Mouse (Mus musculus) stomach, embryonic 16.5 days (tissue): Measurements from ENCODE around the gene Acot3. TPM values are rescaled to one million over a fixed set of nuclear protein-coding genes. Genes with fewer than 3 reads are reported as not detected.
"Not testable (repeated sequence)": the region's sequence is repeated elsewhere in the genome, so short reads cannot be mapped to it uniquely, and the experiment has no call there.

ENCODE experiments used
- ATAC-seq: fragments of 200-750 bp; cut with Nextera tagmentation; 2 replicates; pipeline ENCODE4 v1.8.0; 2017; ENCODE audit warnings: moderate number of reproducible peaks, moderate TSS enrichment; ENCODE audit not compliant: insufficient read depth, low FRiP score
- H3K27ac ChIP-seq: fragments of 300-500 bp; sonication (generic); 2 replicates; pipeline ENCODE4 v1.5.1; 2014; ENCODE audit warnings: low read length
- H3K27me3 ChIP-seq: fragments of 300-500 bp; sonication (generic); 2 replicates; pipeline ENCODE4 v1.6.1; 2014; ENCODE audit warnings: low read length, control low read depth, mixed read lengths; ENCODE audit not compliant: control insufficient read depth, insufficient read depth
- H3K36me3 ChIP-seq: fragments of 300-500 bp; sonication (generic); 2 replicates; pipeline ENCODE4 v1.6.1; 2014; ENCODE audit warnings: low read length; ENCODE audit not compliant: control insufficient read depth, insufficient read depth
- H3K4me1 ChIP-seq: fragments of 300-500 bp; sonication (generic); 2 replicates; pipeline ENCODE4 v1.6.1; 2014; ENCODE audit warnings: low read length, control low read depth, mixed read lengths; ENCODE audit not compliant: control insufficient read depth, insufficient read depth
- H3K4me2 ChIP-seq: fragments of 300-500 bp; sonication (generic); 2 replicates; pipeline ENCODE4 v1.6.1; 2014; ENCODE audit warnings: low read depth, low read length, mixed read lengths
- H3K4me3 ChIP-seq: fragments of 300-500 bp; sonication (generic); replicated peaks from 2 replicates; pipeline ENCODE4 v1.5.1; 2014; ENCODE audit warnings: mild to moderate bottlenecking, low read length
- H3K9ac ChIP-seq: fragments of 300-500 bp; sonication (generic); 2 replicates; pipeline ENCODE4 v1.6.1; 2014; ENCODE audit warnings: low read length
- H3K9me3 ChIP-seq: fragments of 300-500 bp; sonication (generic); replicated peaks from 2 replicates; pipeline ENCODE4 v1.6.1; 2016; ENCODE audit warnings: low read length, control low read depth; ENCODE audit not compliant: control insufficient read depth
- WGBS: fragments of 180-500 bp; shearing (Covaris S2); extraction: QIAGEN DNeasy Blood & Tissue Kit; methylation state at CpG from one replicate; pipeline ENCODE4 v1.1.7; 2014; 5-methylcytosine and 5-hydroxymethylcytosine counted together
- polyA plus RNA-seq: library from polyadenylated mRNA; unstranded; fragments of >200 nt; fragmentation: Nextera tagmentation; extraction: Ambion mirVana; gene quantifications from 2 replicates; pipeline ENCODE4 v1.2.1, GENCODE M21; 2015

The Acot3 gene
- polyA plus RNA-seq, 1 experiment from 2014 or later = 1.4 TPM

DNA sequence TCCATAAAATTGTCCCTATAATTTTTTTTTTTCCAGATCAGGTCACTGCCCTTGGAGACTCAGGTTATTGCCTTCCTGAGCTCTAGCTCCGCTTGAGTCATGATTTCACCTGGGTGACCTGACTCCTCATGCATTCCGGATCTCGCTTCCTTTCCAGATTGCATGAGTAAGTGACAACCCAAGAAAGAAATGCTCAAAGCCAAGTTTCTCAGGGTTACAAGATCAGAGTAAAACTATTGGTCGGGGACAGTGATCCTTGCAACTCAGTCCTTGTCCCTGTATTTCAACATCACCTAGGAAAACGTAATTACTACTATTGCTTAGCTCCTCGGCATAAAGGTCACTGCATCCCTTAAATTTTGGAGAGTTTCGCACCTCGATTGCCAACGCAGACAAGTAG, 17.0 kb downstream of the Acot3 start, which contains the start of gene Acot5:
TSS of gene Acot5 (plus strand) at position 340 of the 400 bp plus-strand sequence.
- ATAC-seq = no peak
- H3K27me3 ChIP-seq = peaks cover 16% of the 10 kb centered on the region; the same call in 1 of the 2 replicates
- peak within 1 kb of the TSS; percentile 40 for H3K4me3 ChIP-seq
- H3K4me2 ChIP-seq = peak within 1 kb of the TSS; percentile 56
- H3K27ac ChIP-seq = no peak within 1 kb of the TSS
- no peak within 1 kb of the TSS for H3K9ac ChIP-seq
- no peaks in the 10 kb centered on the region for H3K4me1 ChIP-seq
- no peaks in the 10 kb centered on the region for H3K36me3 ChIP-seq
- H3K9me3 ChIP-seq = no peaks in the 10 kb centered on the region
- WGBS = 45% methylated on average over 9 of the region's 9 CpGs

DNA sequence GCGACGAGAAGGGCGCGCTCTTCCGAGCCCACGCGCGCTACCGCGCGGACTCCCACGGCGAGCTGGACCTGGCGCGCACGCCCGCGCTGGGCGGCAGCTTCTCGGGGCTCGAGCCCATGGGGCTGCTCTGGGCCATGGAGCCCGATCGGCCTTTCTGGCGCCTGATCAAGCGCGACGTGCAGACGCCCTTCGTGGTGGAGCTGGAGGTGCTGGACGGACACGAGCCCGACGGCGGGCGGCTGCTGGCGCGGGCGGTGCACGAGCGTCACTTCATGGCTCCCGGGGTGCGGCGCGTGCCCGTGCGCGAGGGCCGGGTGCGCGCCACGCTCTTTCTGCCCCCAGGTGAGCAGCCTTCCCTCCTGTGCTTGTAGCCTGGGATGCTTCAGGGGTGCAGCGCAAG, 17.6 kb downstream of the Acot3 start:
- H3K36me3 ChIP-seq, ATAC-seq, H3K9me3 ChIP-seq, H3K9ac ChIP-seq, H3K27ac ChIP-seq, H3K4me1 ChIP-seq: not testable (repeated sequence)
- Histone ChIP-seq H3K4me3 (peak overlapping the region; percentile 40), H3K4me2 (peak overlapping the region; percentile 56), H3K27me3 (peaks cover 16% of the 10 kb centered on the region; the same call in 1 of the 2 replicates)
- 2% methylated on average over 44 of the region's 52 CpGs for WGBS

DNA sequence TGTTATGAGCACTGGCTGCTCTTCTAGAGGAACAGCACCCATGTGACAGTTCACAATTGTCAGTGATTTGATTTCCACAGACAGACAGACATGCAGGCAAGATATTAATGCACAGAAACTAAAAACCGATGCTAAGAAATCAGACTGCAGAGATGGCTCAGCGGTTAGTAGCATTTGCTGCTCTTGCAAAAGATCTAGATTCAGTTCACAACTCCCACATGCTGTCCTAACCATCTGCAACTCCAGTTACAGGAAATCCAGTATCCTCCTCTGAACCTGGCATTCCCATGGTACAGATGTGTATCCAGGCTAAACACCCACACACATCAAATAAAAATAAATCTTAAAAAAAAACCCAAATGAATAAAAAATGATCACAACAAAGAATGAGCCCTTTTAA, 19.8 kb downstream of the Acot3 start:
- 87% methylated on average over 2 of the region's 2 CpGs for WGBS
- no peak for ATAC-seq
- Histone ChIP-seq H3K4me2 (no peak overlapping the region), H3K36me3 (no peaks in the 10 kb centered on the region), H3K4me3 (no peak overlapping the region), H3K9me3 (no peaks in the 10 kb centered on the region), H3K27me3 (peaks cover 16% of the 10 kb centered on the region; the same call in 1 of the 2 replicates), H3K9ac (no peak overlapping the region), H3K4me1 (no peaks in the 10 kb centered on the region), H3K27ac (no peak overlapping the region)

DNA sequence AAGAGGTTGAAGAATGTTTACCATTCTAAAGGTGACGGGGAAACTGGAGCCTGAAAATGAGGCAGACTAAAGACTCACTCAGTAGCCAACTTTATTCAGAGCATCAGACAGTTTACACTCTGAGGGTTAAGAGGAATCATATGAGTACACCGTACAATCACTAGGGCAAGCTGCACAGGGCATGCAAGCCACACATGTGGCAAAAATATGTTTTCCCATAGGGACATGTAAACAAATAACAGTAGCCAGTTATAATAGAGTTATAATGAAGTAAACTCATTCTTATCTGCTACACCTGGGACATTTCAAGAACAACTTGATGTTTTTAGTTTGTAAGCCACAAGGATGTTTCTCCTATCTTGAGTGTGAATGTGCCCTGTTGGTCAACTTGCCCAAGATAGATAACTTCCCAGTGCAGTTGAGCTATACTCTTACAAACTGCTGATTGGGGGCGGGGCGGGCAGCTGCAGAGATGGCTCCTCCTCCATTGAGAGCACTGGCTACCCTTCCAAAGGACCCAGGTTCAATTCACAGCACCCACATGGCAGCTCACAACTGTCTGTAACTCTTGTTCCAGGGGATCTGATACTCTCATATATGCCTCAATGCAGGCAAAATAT, 25.5 kb downstream of the Acot3 start:
- Histone ChIP-seq H3K9ac (no peak overlapping the region), H3K27me3 (no peaks in the 10 kb centered on the region), H3K4me3 (no peak overlapping the region), H3K9me3 (no peaks in the 10 kb centered on the region), H3K4me1 (no peaks in the 10 kb centered on the region), H3K36me3 (no peaks in the 10 kb centered on the region), H3K27ac (no peak overlapping the region), H3K4me2 (no peak overlapping the region)
- ATAC-seq = no peak
- 79% methylated on average over 4 of the region's 4 CpGs for WGBS

DNA sequence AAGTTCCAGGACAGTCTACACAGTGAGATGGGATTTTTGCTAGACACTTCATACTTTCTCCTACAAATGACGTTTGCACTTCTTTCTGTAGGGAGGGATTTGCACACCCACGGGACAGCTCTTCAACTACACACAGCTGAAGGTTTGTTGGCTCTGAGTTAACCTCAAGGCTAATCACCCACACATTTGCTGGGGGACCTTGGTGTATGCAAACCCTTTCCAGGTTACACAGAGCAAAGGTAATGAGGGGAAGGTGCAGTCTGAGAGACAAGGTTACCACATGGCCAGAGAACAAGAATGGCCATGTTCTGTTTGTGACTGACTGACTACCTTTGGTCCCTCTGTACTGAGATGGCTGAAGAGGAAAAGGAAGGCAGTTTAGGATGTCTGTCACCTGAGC, 31.9 kb downstream of the Acot3 start:
- Histone ChIP-seq H3K27ac (no peak overlapping the region), H3K4me2 (no peak overlapping the region), H3K9me3 (0 out of 2 replicates have a peak, but pooled peaks cover 5% of the 10 kb centered on the region), H3K4me1 (no peaks in the 10 kb centered on the region), H3K4me3 (no peak overlapping the region), H3K36me3 (no peaks in the 10 kb centered on the region), H3K9ac (no peak overlapping the region), H3K27me3 (no peaks in the 10 kb centered on the region)
- WGBS = 79% methylated on average over 2 of the region's 2 CpGs
- no peak for ATAC-seq

DNA sequence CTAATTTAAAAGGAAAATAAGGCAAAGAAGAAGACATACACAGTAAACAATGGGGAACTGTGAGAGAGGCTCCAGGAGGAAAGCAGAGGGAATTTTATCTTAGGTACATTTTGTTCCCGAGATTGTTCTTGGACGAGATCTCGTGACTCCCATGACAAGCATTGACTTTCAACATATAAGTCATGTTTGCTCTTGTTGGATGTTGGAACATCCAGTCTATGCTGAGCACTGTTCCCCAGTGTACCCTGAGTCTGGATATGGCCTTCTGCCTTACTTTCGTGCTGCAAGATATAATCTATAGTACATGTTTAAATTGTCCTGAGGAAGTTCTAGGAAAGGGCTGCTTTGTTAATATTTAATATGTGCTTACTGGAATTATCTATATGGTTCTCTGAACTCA, 32.6 kb downstream of the Acot3 start:
- H3K27me3 ChIP-seq = no peaks in the 10 kb centered on the region
- H3K27ac ChIP-seq = no peak overlapping the region
- WGBS = 67% methylated on average over 4 of the region's 4 CpGs
- no peaks in the 10 kb centered on the region for H3K36me3 ChIP-seq
- no peak overlapping the region for H3K4me2 ChIP-seq
- H3K4me3 ChIP-seq = no peak overlapping the region
- H3K9me3 ChIP-seq = peaks cover 5% of the 10 kb centered on the region; the same call in 1 of the 2 replicates
- no peak for ATAC-seq
- H3K9ac ChIP-seq = no peak overlapping the region
- no peaks in the 10 kb centered on the region for H3K4me1 ChIP-seq

DNA sequence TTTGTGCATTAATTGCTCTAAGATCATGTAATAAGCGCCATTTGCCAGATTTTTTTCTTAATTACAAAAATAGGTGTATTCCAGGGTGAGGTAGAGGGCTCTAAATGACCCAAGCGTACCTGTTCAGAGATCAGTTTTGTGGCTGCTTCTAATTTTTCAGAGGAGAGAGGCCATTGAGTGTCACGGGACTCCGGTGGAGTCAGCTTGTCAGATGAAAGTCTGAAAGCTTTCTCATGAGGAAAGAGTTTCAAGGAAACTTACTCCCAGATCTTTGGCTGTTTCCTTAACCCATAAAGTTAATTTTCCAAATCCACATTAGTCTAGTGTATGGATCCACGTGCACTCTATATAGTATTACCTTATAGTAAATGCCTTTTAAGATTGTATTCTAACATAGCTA, 42.7 kb downstream of the Acot3 start:
- H3K27ac ChIP-seq, ATAC-seq, H3K9me3 ChIP-seq, H3K9ac ChIP-seq, H3K4me1 ChIP-seq, H3K4me2 ChIP-seq, H3K4me3 ChIP-seq, H3K36me3 ChIP-seq, H3K27me3 ChIP-seq: not testable (repeated sequence)
- WGBS = 90% methylated on average over 5 of the region's 5 CpGs

DNA sequence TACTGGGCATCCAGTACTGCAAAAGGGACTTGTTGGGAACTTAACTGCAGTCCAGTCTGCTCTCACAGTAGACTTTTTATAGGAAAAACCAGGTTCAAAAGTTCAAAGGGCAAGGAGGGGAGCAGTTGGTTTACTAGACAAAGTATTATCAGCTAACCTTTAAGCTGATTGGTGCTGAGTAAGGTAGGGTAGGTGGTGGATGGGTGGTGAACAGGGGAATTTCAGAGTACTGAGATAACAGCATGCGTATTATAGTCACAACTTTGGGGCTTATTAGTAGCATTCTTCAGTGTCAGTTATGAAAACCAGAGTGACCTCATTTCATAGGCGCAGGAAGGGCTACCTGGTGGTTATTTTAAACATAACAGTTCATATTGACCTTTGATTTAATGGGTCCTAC, 47.7 kb downstream of the Acot3 start:
- H3K27me3 ChIP-seq = no peaks in the 10 kb centered on the region
- no peak overlapping the region for H3K4me2 ChIP-seq
- H3K9ac ChIP-seq = no peak overlapping the region
- H3K36me3 ChIP-seq = no peaks in the 10 kb centered on the region
- no peak overlapping the region for H3K27ac ChIP-seq
- no peaks in the 10 kb centered on the region for H3K9me3 ChIP-seq
- no peak overlapping the region for H3K4me3 ChIP-seq
- 81% methylated on average over 2 of the region's 2 CpGs for WGBS
- H3K4me1 ChIP-seq = peaks cover 4% of the 10 kb centered on the region
- ATAC-seq = no peak; the same call in 1 of the 2 replicates

DNA sequence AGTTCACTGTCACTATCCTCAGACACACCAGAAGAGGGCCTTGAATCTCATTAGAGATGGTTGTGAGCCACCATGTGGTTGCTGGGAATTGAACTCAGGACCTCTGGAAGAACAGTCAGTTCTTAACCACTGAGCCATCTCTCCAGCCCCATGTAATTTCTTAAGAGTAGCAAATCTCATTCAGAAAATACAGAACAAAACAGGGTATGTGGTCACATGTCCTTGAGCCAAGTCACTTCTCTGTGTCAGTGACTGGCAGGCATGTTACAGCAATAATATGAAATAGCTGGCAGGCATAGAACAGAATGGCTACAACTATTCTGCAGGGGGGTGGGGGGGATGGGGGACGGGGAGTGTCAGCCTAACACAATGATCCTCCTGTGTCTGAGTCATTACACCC, 48.1 kb downstream of the Acot3 start:
- H3K4me1 ChIP-seq = peaks cover 4% of the 10 kb centered on the region
- no peaks in the 10 kb centered on the region for H3K36me3 ChIP-seq
- no peaks in the 10 kb centered on the region for H3K27me3 ChIP-seq
- no peak overlapping the region for H3K27ac ChIP-seq
- H3K4me2 ChIP-seq = peak overlapping the region; percentile 82
- no peak for ATAC-seq
- H3K9ac ChIP-seq = no peak overlapping the region
- 71% methylated on average over 1 of the region's 1 CpGs for WGBS
- H3K9me3 ChIP-seq = no peaks in the 10 kb centered on the region
- peak overlapping the region; percentile 59; the same call in 1 of the 2 replicates for H3K4me3 ChIP-seq
